Mouse (Mus musculus) heart, adult 2 months (tissue): ENCODE results near the gene Cyp20a1.

Experiments used
- CTCF ChIP-seq: fragments of 200-600 bp; IDR thresholded peaks from 2 replicates; pipeline ENCODE4 v1.8.1; 2022; ENCODE audit warnings: antibody characterized with exemption, mild to moderate bottlenecking, moderate library complexity
- EP300 ChIP-seq: fragments of 200-500 bp; IDR thresholded peaks from 2 replicates; pipeline ENCODE4 v1.6.1; 2011; ENCODE audit warnings: low read depth, low read length, control low read depth; ENCODE audit not compliant: insufficient read depth
- POLR2A ChIP-seq: fragments of 200-500 bp; IDR thresholded peaks from 2 replicates; pipeline ENCODE4 v1.6.1; 2011; ENCODE audit warnings: mild to moderate bottlenecking, low read depth, low read length, control low read depth; ENCODE audit not compliant: insufficient read depth

GRCm38 (mm10) chr1:60381910-60382309 lies 38.8 kb downstream of the Cyp20a1 start:
- TF ChIP-seq CTCF (no peak), EP300 (no peak), POLR2A (no peak)
